Mouse (Mus musculus) liver, embryonic 14.5 days (tissue): Measurements from ENCODE around the gene Apold1. TPM values are rescaled to one million over a fixed set of nuclear protein-coding genes. Genes with fewer than 3 reads are reported as not detected.
A peak's percentile ranks its signal among the peaks of the same experiment; 100 is the strongest.

Experiments used
- ATAC-seq: fragments of 200-750 bp; cut with Nextera tagmentation; 2 replicates; pipeline ENCODE4 v1.8.0; 2017; ENCODE audit warnings: moderate number of reproducible peaks, mild to moderate bottlenecking, moderate library complexity; ENCODE audit not compliant: insufficient read depth
- DNase-seq, 3 experiments: peaks; one replicate each; pipeline ENCODE4 v3.0.0-alpha.2; 2012 to 2013; ENCODE audit warnings: low read depth in 3 of 3, low spot score in 3 of 3
- H3K27ac ChIP-seq: fragments of 300-500 bp; sonication (generic); 2 replicates; pipeline ENCODE4 v1.5.1; 2014; ENCODE audit warnings: moderate library complexity, mild to moderate bottlenecking, control low read depth, inconsistent platforms
- H3K27me3 ChIP-seq: fragments of 300-500 bp; sonication (generic); 2 replicates; pipeline ENCODE4 v1.6.1; 2014; ENCODE audit warnings: mild to moderate bottlenecking, low read length, moderate library complexity; ENCODE audit not compliant: control insufficient read depth, insufficient read depth
- H3K36me3 ChIP-seq: fragments of 300-500 bp; sonication (generic); replicated peaks from 2 replicates; pipeline ENCODE4 v1.6.1; 2014; ENCODE audit warnings: low read depth; ENCODE audit not compliant: control insufficient read depth, insufficient read depth
- H3K4me1 ChIP-seq, 2 experiments: fragments of 200-500 bp in 1 of 2; fragments of 300-500 bp in 1 of 2; sonication (generic) in 1 of 2; replicated peaks; 2 replicates each; pipeline ENCODE4 v1.6.1; 2012 to 2014; ENCODE audit warnings: antibody characterized with exemption in 1 of 2, inconsistent platforms in 1 of 2, low read length in 1 of 2; ENCODE audit not compliant: control insufficient read depth in 2 of 2, insufficient read depth in 2 of 2
- H3K4me2 ChIP-seq: fragments of 300-500 bp; sonication (generic); 2 replicates; pipeline ENCODE4 v1.6.1; 2014; ENCODE audit warnings: low read depth, mild to moderate bottlenecking, control low read depth, moderate library complexity
- H3K4me3 ChIP-seq, 2 experiments: fragments of 200-500 bp in 1 of 2; fragments of 300-500 bp in 1 of 2; sonication (generic) in 1 of 2; 2 replicates each; pipeline ENCODE4 v1.5.1; 2012 to 2014; ENCODE audit warnings: low read depth in 2 of 2, low read length in 2 of 2, mild to moderate bottlenecking in 2 of 2, control low read depth in 1 of 2, inconsistent platforms in 1 of 2, moderate library complexity in 1 of 2; ENCODE audit not compliant: insufficient read depth in 1 of 2
- H3K9ac ChIP-seq: fragments of 300-500 bp; sonication (generic); replicated peaks from 2 replicates; pipeline ENCODE4 v1.6.1; 2014; ENCODE audit warnings: mild to moderate bottlenecking, control low read depth, moderate library complexity
- H3K9me3 ChIP-seq: fragments of 300-500 bp; sonication (generic); 2 replicates; pipeline ENCODE4 v1.6.1; 2016; ENCODE audit warnings: low read length, mixed read lengths; ENCODE audit not compliant: control insufficient read depth
- CTCF ChIP-seq: IDR thresholded peaks from 2 replicates; pipeline ENCODE4 v1.5.1; 2016; ENCODE audit warnings: antibody characterized with exemption, low read depth, control low read depth
- EP300 ChIP-seq: IDR thresholded peaks from 2 replicates; pipeline ENCODE4 v1.6.1; 2016; ENCODE audit warnings: antibody characterized with exemption, low read depth
- WGBS: fragments of 180-500 bp; shearing (Covaris S2); extraction: QIAGEN DNeasy Blood & Tissue Kit; methylation state at CpG from one replicate; pipeline ENCODE4 v1.1.7; 2014; ENCODE audit not compliant: insufficient replicate concordance; 5-methylcytosine and 5-hydroxymethylcytosine counted together
- polyA plus RNA-seq, 2 experiments: library from polyadenylated mRNA; depleted of rRNA in 1 of 2; stranded (reverse) in 1 of 2; unstranded in 1 of 2; fragments of >200 nt; fragmentation: Nextera tagmentation in 1 of 2; extraction: Ambion mirVana in 1 of 2; gene quantifications; 2 replicates each; pipeline versions ENCODE4 v1.2.1 to v1.2.3; 2012 to 2014

Apold1 gene
- polyA plus RNA-seq, 2 experiments, result 0.95 to 1.6 TPM

- TF ChIP-seq EP300, result no peak
- peak; percentile 100 for TF ChIP-seq CTCF
- no peaks in the 10 kb centered on the region for H3K9me3 ChIP-seq
- H3K9ac ChIP-seq, result peak within 1 kb of the TSS; percentile 91
- peak; percentile 88 for ATAC-seq
- H3K36me3 ChIP-seq, result peaks cover 24% of the 10 kb centered on the region
- DNase-seq, result peak; percentile 90 to 91 (median 90)
- peak within 1 kb of the TSS; percentile 89 for H3K4me2 ChIP-seq
- peak within 1 kb of the TSS; percentile 0 for H3K27ac ChIP-seq
- WGBS, result 5% methylated on average over 19 of the region's 19 CpGs
- H3K27me3 ChIP-seq, result no peaks in the 10 kb centered on the region
- peaks cover 31 to 44% of the 10 kb centered on the region in 2 experiments for H3K4me1 ChIP-seq
- peak within 1 kb of the TSS; percentile 90 to 95 for H3K4me3 ChIP-seq
Observed at GRCm38 (mm10) chr6:135011048-135011733, 29.7 kb downstream of the Apold1 start, which contains the start of gene Ddx47. Ddx47 (plus strand) TSS chr6:135011612.

GRCm38 (mm10) chr6:135011734-135012116 is 30.2 kb downstream of the Apold1 start:
- H3K4me1 ChIP-seq, result peaks cover 26 to 39% of the 10 kb centered on the region in 2 experiments
- peak in 1 of 3 experiments; percentile 14 for DNase-seq
- peak; percentile 47 for ATAC-seq
- peak overlapping the region; percentile 90 to 95 for H3K4me3 ChIP-seq
- peak overlapping the region; percentile 0 for H3K27ac ChIP-seq
- peak overlapping the region; percentile 91 for H3K9ac ChIP-seq
- H3K4me2 ChIP-seq, result peak overlapping the region; percentile 89
- no peaks in the 10 kb centered on the region for H3K9me3 ChIP-seq
- H3K36me3 ChIP-seq, result peaks cover 30% of the 10 kb centered on the region
- 1% methylated on average over 14 of the region's 14 CpGs for WGBS
- TF ChIP-seq CTCF (no peak), EP300 (peak; percentile 29; the same call in 1 of the 2 replicates)
- H3K27me3 ChIP-seq, result no peaks in the 10 kb centered on the region

- Histone ChIP-seq H3K36me3 (peaks cover 82% of the 10 kb centered on the region), H3K27ac (no peak overlapping the region), H3K4me3 (no peak overlapping the region), H3K27me3 (no peaks in the 10 kb centered on the region), H3K9me3 (no peaks in the 10 kb centered on the region), H3K4me2 (no peak overlapping the region), H3K9ac (no peak overlapping the region), H3K4me1 (peaks cover 3 to 4% of the 10 kb centered on the region in 2 experiments)
- peak; percentile 27; the same call in 1 of the 2 replicates for ATAC-seq
- WGBS, result 35% methylated on average over 11 of the region's 11 CpGs
- TF ChIP-seq EP300, result no peak
- no peak for TF ChIP-seq CTCF
- DNase-seq, result no peak
Observed at GRCm38 (mm10) chr6:135017211-135017610, 35.7 kb downstream of the Apold1 start.

- Histone ChIP-seq H3K27ac (no peak overlapping the region), H3K4me2 (no peak overlapping the region), H3K9ac (no peak overlapping the region), H3K4me3 (no peak overlapping the region), H3K27me3 (no peaks in the 10 kb centered on the region), H3K9me3 (no peaks in the 10 kb centered on the region), H3K4me1 (no peaks in the 10 kb centered on the region), H3K36me3 (peaks cover 88% of the 10 kb centered on the region)
- TF ChIP-seq CTCF, result no peak
- TF ChIP-seq EP300, result no peak
- WGBS, result 79% methylated on average over 10 of the region's 10 CpGs
- ATAC-seq (no peak), DNase-seq (no peak)
Observed at GRCm38 (mm10) chr6:135019564-135019963, 38.0 kb downstream of the Apold1 start.

GRCm38 (mm10) chr6:135021633-135022032 is 40.1 kb downstream of the Apold1 start:
- Histone ChIP-seq H3K4me1 (no peaks in the 10 kb centered on the region), H3K27ac (no peak overlapping the region), H3K36me3 (peaks cover 68% of the 10 kb centered on the region), H3K4me3 (no peak overlapping the region), H3K9me3 (no peaks in the 10 kb centered on the region), H3K4me2 (no peak overlapping the region), H3K27me3 (no peaks in the 10 kb centered on the region), H3K9ac (no peak overlapping the region)
- 72% methylated on average over 3 of the region's 3 CpGs for WGBS
- TF ChIP-seq EP300 (no peak), CTCF (no peak)
- DNase-seq (no peak), ATAC-seq (no peak)
